Mouse (Mus musculus) hindlimb bud, embryonic 11.5 days (tissue): ENCODE data around the gene Areg.

Experiments used
- DNase-seq: peaks from one replicate; pipeline ENCODE4 v3.0.0-alpha.2; 2012; ENCODE audit warnings: low read depth, low spot score; ENCODE audit errors: extremely low spot score

Gene Areg

GRCm38 (mm10) chr5:91162787-91163186 is 23.4 kb downstream of the Areg start:
- no peak for DNase-seq

GRCm38 (mm10) chr5:91166601-91167000 is 27.2 kb downstream of the Areg start:
- no peak for DNase-seq

- no peak for DNase-seq
Measured at GRCm38 (mm10) chr5:91176397-91176796, 37.0 kb downstream of the Areg start.

- DNase-seq = no peak
Measured at GRCm38 (mm10) chr5:91194572-91194971, 55.2 kb downstream of the Areg start.
